ENCODE assay signal across 8 mouse cellular contexts in the genomic region with DNA sequence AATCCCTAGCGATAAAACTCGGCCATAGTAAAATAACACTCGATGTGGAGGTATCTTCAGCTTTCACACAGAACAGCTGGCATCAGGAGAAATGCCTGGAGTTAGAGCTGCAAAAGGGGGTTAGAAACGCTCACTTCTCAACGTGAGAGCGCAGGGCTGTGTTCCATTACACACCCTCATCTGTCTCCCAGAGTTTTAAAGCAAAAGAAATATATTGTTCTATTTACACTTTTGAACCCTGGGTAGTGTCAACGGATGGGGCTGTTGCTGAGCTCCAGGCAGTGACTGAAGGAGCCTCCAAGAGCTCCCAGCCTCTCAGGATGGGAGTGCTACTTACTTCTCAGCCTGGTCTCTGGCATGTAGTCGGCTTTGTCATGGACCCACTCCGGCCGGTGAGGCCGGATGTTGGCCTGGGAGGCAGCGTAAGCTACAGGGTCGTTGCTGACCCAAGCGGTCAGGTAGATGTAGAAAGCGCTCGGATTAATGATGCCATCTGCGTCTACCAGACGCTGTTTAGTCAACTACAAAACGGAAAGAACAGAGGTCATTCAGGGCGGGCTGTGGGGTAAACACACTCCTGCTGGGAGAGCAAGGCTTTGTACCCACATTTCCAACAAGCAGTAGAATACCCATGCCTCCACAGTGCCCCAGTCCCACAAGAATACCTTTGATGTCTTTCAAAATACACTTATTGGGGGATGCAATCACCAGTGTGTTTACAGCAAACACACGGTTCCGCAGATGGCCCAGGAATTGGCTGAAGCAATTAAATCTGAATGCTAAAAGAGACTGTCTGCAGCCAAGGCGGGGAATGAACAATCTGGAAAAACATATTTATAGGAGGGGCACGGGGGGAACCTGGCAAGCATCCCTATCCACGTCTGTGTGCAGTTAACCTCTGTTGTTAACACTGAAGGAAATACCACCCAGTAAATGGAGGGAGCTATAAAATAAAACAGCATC. TPM values are rescaled to one million over a fixed set of nuclear protein-coding genes. Genes with fewer than 3 reads are reported as not detected.
A peak's percentile ranks its signal among the peaks of the same experiment; 100 is the strongest.
DNase-seq lines count a peak whose midpoint lies in the region; ATAC-seq and TF ChIP-seq lines count a peak whose summit lies in the region.

No protein-coding gene starts in this region.

- 53% methylated on average over 25 of the region's 25 CpGs for WGBS in kidney, postnatal 0 days
- 32% methylated on average over 25 of the region's 25 CpGs for WGBS in forebrain, embryonic 15.5 days
- 84% methylated on average over 25 of the region's 25 CpGs for WGBS in heart, embryonic 10.5 days

- H3K27me3 ChIP-seq in kidney, postnatal 0 days (ENCODE audit: insufficient read depth, low read length) = no peaks in the 10 kb centered on the region
- 0 out of 2 replicates have a peak, but pooled peaks cover 7% of the 10 kb centered on the region for H3K27me3 ChIP-seq in forebrain, embryonic 15.5 days
- no peaks in the 10 kb centered on the region for H3K27me3 ChIP-seq in heart, embryonic 10.5 days (ENCODE audit: insufficient read depth, poor library complexity, severe bottlenecking)

- no peak overlapping the region for H3K9ac ChIP-seq in kidney, postnatal 0 days (ENCODE audit: low read depth, low read length)
- no peak overlapping the region for H3K9ac ChIP-seq in forebrain, embryonic 15.5 days (replicated peaks)

- H3K9me3 ChIP-seq in kidney, postnatal 0 days (replicated peaks; ENCODE audit: low read length) = no peaks in the 10 kb centered on the region
- no peaks in the 10 kb centered on the region for H3K9me3 ChIP-seq in forebrain, embryonic 15.5 days
- H3K9me3 ChIP-seq in heart, embryonic 10.5 days = no peaks in the 10 kb centered on the region

- no peak overlapping the region for H3K4me2 ChIP-seq in kidney, postnatal 0 days (ENCODE audit: low read length)
- H3K4me2 ChIP-seq in forebrain, embryonic 15.5 days (replicated peaks) = no peak overlapping the region

- peaks cover 26% of the 10 kb centered on the region for H3K4me1 ChIP-seq in kidney, postnatal 0 days (replicated peaks; ENCODE audit: insufficient read depth, low read length)
- peaks cover 39% of the 10 kb centered on the region for H3K4me1 ChIP-seq in forebrain, embryonic 15.5 days
- H3K4me1 ChIP-seq in heart, embryonic 10.5 days = peaks cover 23% of the 10 kb centered on the region

- peaks cover 48% of the 10 kb centered on the region for H3K36me3 ChIP-seq in kidney, postnatal 0 days (ENCODE audit: insufficient read depth, low read length)
- H3K36me3 ChIP-seq in forebrain, embryonic 15.5 days = peaks cover 24% of the 10 kb centered on the region
- peaks cover 96% of the 10 kb centered on the region for H3K36me3 ChIP-seq in heart, embryonic 10.5 days

- peak; percentile 60 for DNase-seq in kidney, postnatal 0 days (ENCODE audit: low spot score)
- DNase-seq in kidney, adult 18-20 months = no peak
- DNase-seq in cerebellum, adult 18-20 months = peak; percentile 55 to 60
- peak; percentile 41 to 51 for DNase-seq in layer of hippocampus, postnatal 36 days
- no peak for DNase-seq in spleen, postnatal 10 days (ENCODE audit: low spot score in 2 of 2)
- DNase-seq in spleen, postnatal 36 days (ENCODE audit: low spot score in 2 of 2) = no peak
- no peak for DNase-seq in heart, embryonic 10.5 days (ENCODE audit: low spot score)

- no peak overlapping the region for H3K4me3 ChIP-seq in kidney, postnatal 0 days (replicated peaks; ENCODE audit: low read depth, low read length)
- H3K4me3 ChIP-seq in forebrain, embryonic 15.5 days = no peak overlapping the region
- H3K4me3 ChIP-seq in heart, embryonic 10.5 days = no peak overlapping the region

- TF ChIP-seq CTCF in kidney, postnatal 0 days (IDR thresholded peaks at IDR 0.05; ENCODE audit: low read depth) = no peak

- H3K27ac ChIP-seq in kidney, postnatal 0 days = peak overlapping the region; percentile 50; the same call in 1 of the 2 replicates
- H3K27ac ChIP-seq in forebrain, embryonic 15.5 days (replicated peaks) = 0 out of 2 replicates have a peak overlapping the region, but pooled peaks have one; percentile 10
- H3K27ac ChIP-seq in heart, embryonic 10.5 days = no peak overlapping the region

- 0 out of 2 replicates have a peak, but pooled peaks have one; percentile 22 for ATAC-seq in kidney, postnatal 0 days (replicated peaks; ENCODE audit: low FRiP score, low read depth)
- peak; percentile 77 for ATAC-seq in forebrain, embryonic 15.5 days (replicated peaks)

RNA-seq across cellular contexts. Expression of a gene that starts 27.8 kb away (rescaled TPM):
- 16.2 and 16.7 TPM in 2 replicates for polyA plus RNA-seq in kidney, postnatal 0 days (2015; fragmentation: Nextera tagmentation; extraction: Ambion mirVana)
- polyA plus RNA-seq in forebrain, embryonic 15.5 days (2015; fragmentation: Nextera tagmentation; extraction: Ambion mirVana) = 13.2 and 14.5 TPM in 2 replicates
- 1 to 10 TPM; 5.8 to 5.9 TPM for total RNA-seq in layer of hippocampus, postnatal 36 days (2021)
- polyA plus RNA-seq in heart, embryonic 10.5 days (2016; fragmentation: Nextera tagmentation; extraction: Ambion mirVana) = 15.8 and 18.3 TPM in 2 replicates

RNA-seq across cellular contexts. Expression of a gene that starts 48.5 kb away (rescaled TPM):
- 10.7 and 12.2 TPM in 2 replicates for polyA plus RNA-seq in kidney, postnatal 0 days (2015; fragmentation: Nextera tagmentation; extraction: Ambion mirVana)
- 9.0 and 10.2 TPM in 2 replicates for polyA plus RNA-seq in forebrain, embryonic 15.5 days (2015; fragmentation: Nextera tagmentation; extraction: Ambion mirVana)
- 10 to 100 TPM; 41.0 to 49.1 TPM for total RNA-seq in layer of hippocampus, postnatal 36 days (2021)
- polyA plus RNA-seq in heart, embryonic 10.5 days (2016; fragmentation: Nextera tagmentation; extraction: Ambion mirVana) = 8.1 and 16.9 TPM in 2 replicates

Comparison
In these comparisons a context has a peak if more than half of its experiments do, and no peak if none do; other contexts are left out.
1. DNase-seq: peak in kidney, postnatal 0 days (single experiment), cerebellum, adult 18-20 months (2 of 2) and layer of hippocampus, postnatal 36 days (2 of 2); none in kidney, adult 18-20 months (single experiment), spleen, postnatal 10 days (0 of 2), spleen, postnatal 36 days (0 of 2) and heart, embryonic 10.5 days (single experiment).